Mouse (Mus musculus): ENCODE data around the gene Eef1a2.
A peak's percentile ranks its signal among the peaks of the same experiment; 100 is the strongest.

Gene Eef1a2

DNA sequence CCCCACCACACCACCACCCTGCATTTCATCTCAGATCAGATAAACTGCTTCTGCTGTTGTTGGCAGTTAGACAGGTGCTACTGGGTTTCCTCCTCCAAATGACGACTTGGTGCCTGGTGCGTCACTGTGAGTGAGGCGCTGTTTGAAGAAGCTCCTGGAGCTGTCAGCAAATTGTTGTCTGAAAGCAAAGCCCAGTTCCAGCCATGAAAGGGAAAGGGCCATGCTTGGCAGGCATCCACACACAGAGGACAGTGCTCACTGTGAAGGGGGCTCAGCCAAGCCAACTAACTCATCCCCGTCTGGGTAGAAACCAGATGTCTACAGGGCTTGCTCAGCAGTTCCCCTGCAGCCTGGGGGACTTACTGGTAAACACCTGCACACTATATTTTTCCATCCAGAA is 27.9 kb downstream of the Eef1a2 start:
- no peak for DNase-seq

DNA sequence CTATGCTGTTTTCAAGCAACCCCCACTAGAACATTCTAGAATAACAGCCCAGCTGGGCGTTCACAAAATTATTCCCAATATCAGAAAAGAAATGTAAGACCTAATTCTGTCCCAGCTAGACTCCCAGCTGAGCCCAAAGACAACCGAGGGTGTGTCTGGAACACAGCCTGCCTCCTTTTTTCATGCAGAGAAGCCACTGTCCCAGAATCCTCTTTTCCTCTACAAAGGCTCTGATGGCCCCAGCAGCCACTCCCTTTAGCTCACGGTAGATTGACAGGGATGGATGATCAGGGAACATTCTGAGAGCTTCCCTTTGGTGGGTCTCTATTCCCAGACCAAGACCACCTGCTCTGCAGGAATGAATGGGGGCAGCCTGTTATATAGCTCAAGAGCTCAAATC is 29.0 kb downstream of the Eef1a2 start:
- DNase-seq = no peak

DNA sequence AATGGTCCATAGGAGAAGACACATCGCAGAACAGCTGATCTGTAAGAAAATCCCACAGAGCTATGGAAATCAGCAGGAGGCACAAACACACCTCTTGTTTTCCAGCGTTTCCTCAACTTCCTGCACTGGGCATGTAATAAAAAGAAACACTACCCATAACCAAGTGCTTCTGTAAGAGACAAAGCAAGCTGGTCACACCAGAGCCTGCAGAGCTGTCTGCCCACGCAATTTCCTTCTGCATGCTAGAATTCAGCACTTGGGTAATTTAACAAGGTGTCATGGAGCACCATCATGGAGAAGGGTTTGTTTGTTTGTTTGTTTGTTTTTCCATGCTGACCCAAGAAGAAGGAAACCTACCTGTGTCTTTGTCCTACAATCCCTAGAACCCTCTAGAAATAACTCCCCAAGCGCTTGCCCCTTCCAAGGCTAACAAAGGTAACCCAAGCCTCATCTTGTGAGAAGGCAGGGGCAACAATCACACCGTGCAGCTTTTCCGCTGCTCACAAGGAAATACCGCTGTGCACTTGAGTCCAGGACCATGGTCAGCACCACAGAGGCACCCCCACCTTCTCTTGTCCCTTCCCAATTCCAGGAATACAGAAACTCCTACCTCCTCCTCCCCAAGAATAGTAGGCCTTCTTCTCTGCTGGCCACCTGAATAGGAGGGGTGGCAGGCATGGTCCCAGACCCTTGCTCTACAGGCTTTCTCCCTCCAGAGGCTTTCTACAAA is 30.9 kb downstream of the Eef1a2 start:
- no peak for DNase-seq

DNA sequence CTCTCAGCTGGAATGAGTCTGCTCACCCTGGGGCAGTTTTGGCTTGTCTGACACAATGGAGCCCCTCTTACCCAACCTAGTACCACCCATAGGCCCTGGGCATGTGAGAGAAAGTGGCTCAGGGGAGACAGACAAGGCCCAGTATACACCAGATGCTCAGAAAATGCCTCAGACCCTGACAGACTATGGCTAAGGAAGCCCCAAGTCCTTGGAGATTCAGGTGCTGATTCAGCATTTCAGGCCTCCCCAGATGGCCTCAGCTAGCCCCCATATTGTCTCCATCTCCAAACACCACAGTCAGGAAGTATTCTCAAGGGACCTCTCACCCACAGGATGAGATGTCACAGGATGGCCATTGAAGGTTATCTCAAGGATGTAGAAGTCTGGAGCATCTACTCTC is 34.2 kb downstream of the Eef1a2 start:
- DNase-seq = no peak

DNA sequence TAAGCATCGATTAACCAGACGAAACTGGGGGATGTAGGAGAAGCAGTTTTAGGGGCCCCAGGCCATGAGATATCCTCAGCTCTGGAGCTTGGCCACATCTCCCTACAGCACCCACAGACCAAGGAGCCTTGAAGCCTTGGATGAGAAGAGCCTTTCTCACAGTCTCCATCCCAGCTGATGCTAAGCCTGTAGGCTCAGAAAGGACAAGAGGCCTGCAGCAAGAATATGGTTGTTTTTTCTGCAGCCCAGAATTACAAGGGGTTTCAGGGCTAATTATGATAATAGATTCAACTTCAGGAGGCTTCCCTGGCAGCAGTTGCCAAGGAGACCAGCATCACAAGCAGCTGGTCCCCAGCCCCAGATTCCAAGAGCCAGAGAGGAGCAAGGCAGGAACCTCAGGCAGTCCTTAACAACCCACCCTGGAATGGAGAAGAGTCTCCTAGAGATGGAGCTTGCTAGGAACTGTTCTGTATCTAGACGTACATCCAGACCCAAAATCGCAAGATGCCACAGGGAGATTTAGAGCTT is 35.8 kb downstream of the Eef1a2 start:
- no peak for DNase-seq

DNA sequence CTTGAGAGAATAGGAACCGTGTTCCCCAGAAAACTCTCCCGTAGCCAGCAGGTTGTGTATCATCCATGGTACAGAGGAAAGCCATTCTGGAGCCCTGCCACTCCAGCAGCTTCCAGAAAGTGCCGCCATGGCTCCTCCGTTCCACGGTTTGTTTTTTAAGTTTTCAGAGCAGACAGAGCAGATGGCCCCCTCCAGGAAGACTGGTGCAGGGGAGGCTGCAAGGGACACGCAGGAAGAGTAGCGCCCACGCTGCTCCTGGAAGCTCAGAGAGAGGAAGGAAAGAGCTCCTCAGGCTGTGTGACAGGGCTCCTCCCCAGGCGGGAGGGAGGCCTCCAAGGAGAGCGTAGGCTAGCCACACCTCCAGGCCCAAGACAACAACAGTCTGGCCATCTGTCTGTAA is 36.9 kb downstream of the Eef1a2 start:
- peak; percentile 64 for DNase-seq

DNA sequence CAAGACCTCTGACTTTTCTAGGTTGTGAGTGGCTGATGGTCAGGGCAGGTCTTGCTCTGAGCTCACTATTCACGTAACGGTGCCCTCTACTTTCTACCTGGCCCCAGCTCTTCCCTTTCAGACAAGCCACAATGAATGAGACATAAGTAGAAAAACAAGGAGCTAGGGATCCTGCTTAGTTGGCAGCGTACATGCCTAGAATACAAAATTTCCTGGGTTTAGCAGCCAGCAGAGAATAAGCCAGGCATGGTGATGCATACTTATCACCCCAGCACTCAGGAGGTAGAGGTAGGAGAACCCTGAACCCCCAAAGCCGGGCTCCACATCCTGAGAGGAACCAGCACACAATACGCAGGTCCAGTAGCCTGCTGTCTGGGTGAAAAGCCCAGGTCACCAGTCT is 40.4 kb downstream of the Eef1a2 start:
- DNase-seq = no peak

DNA sequence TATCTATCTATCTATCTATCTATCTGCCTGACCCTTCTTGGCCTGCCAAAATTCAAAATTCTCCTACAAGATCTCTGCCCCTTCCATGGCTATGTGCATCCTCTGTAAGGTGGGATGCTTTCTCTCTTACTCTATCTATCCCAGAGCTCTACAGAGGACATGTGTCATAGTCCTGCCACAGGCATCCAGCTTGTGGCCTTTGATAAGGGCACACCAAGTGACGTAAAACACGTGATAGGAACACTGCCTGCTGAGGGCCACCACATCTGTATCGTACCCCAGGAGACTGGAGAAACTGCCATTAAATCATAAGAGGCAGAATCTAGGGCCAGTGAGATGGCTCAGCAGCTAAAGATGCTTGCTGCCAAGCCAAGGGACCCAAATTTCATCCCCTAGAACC is 41.4 kb downstream of the Eef1a2 start:
- DNase-seq = no peak

DNA sequence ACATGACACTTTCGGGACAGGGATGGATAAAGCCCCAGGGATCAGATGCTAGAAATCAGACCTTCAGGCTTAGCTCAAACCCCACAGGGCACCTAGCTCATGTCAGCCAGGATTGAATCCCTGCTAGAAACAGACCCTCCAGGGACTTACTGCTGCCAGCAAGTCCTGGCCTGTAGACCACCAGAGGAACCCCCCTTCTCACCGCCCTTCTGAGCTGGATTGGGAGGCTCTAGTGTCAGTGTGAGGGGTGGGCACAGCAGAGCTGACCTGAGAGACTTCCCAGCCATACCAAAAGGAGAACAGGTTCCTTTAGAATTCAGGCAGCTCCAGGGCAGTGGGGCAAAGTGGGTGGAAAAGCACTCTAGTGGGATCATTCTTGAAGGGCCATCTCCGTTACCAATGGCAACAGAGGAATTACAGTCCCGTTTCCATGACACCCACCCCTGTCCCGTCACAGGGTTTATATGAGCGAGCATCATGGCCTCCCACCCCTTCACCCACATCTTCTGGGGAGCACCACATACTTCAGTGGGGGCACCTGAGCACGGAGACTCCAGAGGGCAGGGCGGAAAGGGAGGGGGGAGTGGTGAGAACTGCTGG is 43.0 kb downstream of the Eef1a2 start:
- no peak for DNase-seq

DNA sequence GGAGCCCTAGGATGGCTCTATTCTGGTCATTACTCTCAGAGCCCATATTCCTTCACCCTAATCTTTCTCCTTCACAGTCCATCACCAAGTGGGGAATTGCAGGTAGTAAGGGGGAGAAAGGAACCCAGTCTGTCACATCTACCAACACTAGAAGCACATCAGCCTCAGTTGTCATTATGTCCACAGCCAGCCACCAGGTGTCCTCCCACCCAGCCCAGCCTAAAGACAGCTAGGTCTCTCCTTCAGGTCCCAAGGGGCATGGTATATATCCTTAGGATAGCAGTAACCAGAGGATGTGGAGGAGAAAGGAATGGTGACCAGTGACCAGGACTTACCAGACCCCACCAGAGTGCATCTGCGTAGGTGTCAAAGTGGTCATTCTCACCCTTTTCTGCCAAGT is 45.1 kb downstream of the Eef1a2 start:
- no peak for DNase-seq

DNA sequence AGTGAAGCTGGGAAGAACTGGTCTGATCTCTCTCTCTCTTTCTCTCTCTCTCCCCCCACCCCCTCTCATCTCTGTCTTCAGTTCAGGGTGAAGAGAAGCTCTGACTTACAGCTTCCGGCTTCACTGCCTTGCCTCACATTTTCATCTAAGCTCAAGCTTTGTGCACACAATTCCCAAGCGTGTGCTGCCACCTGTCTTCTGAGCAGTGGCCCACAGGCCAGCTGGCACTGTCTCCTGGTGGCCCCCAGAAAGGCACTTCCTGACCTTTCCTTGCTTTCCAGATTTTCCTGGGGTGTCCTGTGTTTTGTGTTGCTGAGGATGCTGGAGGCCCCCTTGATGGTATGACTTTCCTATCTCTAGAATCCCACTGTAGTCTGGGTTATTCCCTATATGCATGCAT is 52.7 kb downstream of the Eef1a2 start:
- DNase-seq = no peak

DNA sequence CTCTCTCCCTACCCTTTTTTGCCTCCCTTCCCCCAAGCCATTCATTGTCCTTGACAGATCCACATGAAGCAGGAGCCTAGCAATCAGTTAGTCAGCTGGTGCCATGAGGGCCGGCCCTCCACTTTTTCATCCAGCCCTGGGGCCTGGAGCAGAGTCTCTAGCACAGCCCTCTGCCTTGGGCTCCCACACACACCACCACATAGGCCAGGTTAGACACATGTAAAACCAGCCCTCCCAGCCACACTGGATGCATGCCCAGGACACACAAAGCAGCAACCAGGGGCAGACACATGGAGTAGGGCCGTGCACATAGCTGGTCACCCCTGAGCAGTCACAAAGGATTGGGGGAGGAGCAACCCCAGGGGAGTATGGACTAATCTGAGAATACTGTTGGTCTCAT is 54.7 kb downstream of the Eef1a2 start:
- DNase-seq = no peak

DNA sequence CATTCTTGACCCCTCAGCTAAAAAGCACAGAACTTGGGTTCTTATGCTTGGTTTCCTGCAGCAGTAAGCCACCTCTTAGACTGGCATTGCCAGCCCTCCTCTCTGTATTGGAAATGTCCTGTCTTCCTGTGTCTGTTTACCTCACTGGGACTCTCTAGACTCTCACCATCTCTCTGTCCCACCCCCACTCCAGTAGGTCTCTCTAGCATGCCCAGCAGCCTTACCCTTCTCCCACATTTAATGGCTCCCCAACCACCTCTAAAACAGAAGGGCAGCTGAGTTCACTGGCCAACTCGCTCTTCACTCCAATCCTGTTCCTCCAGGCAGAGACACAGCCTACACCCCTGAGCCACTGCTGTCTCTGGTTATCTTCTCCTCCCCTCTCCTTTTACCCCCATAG is 55.2 kb downstream of the Eef1a2 start:
- no peak for DNase-seq

DNA sequence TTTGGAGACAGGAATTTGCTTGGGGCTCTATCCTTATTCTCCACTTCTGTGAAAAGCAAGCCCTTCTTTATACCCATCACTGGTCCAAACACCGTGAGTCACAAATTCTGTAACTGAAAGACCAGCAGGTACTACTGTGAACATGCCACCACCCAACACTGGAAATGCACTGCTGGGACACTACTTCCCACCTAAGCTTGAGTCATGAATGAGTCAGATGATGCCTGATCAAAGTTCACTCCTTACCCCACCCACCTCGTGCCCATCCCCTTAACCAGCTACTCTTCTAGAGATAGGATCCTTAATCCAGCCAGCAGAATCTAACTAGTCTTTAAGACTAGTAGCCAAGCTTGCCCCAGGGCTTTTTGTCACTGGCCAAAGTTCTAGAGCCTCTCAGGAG is 56.7 kb downstream of the Eef1a2 start:
- DNase-seq = no peak

All from cerebellum, adult 8-10 months (tissue).